ENCODE assay signal across 8 mouse cellular contexts in genomic region chr4:62663348-62663747, GRCm38 (mm10).
DNase-seq lines count a peak whose midpoint lies in the region; ATAC-seq and TF ChIP-seq lines count a peak whose summit lies in the region.

No protein-coding gene starts in this region.

- peak overlapping the region; percentile 6; the same call in 1 of the 2 replicates for H3K4me3 ChIP-seq in heart, embryonic 15.5 days
- H3K4me3 ChIP-seq in limb, embryonic 13.5 days, result peak overlapping the region; percentile 7
- H3K4me3 ChIP-seq in neural tube, embryonic 11.5 days (ENCODE audit: low read depth, low read length), result no peak overlapping the region

- H3K36me3 ChIP-seq in heart, embryonic 15.5 days, result no peaks in the 10 kb centered on the region
- H3K36me3 ChIP-seq in limb, embryonic 13.5 days, result no peaks in the 10 kb centered on the region
- H3K36me3 ChIP-seq in neural tube, embryonic 11.5 days (ENCODE audit: control insufficient read depth, insufficient read depth, low read length), result no peaks in the 10 kb centered on the region

- no peak overlapping the region for H3K9ac ChIP-seq in heart, embryonic 15.5 days
- peak overlapping the region; percentile 43; the same call in 1 of the 2 replicates for H3K9ac ChIP-seq in limb, embryonic 13.5 days
- no peak overlapping the region for H3K9ac ChIP-seq in neural tube, embryonic 11.5 days (ENCODE audit: low read length)

- peak overlapping the region; percentile 78 for H3K27ac ChIP-seq in heart, embryonic 15.5 days
- H3K27ac ChIP-seq in limb, embryonic 13.5 days, result peak overlapping the region; percentile 88
- peak overlapping the region; percentile 67 for H3K27ac ChIP-seq in neural tube, embryonic 11.5 days (ENCODE audit: low read depth, low read length)

- peak overlapping the region; percentile 37 for H3K4me2 ChIP-seq in heart, embryonic 15.5 days
- H3K4me2 ChIP-seq in limb, embryonic 13.5 days (replicated peaks), result peak overlapping the region; percentile 51
- H3K4me2 ChIP-seq in neural tube, embryonic 11.5 days (ENCODE audit: low read depth), result no peak overlapping the region

- no peaks in the 10 kb centered on the region for H3K27me3 ChIP-seq in heart, embryonic 15.5 days
- H3K27me3 ChIP-seq in limb, embryonic 13.5 days, result no peaks in the 10 kb centered on the region
- H3K27me3 ChIP-seq in neural tube, embryonic 11.5 days (ENCODE audit: control insufficient read depth, insufficient read depth, low read length), result no peaks in the 10 kb centered on the region

- H3K9me3 ChIP-seq in heart, embryonic 15.5 days (replicated peaks), result no peaks in the 10 kb centered on the region
- H3K9me3 ChIP-seq in limb, embryonic 13.5 days, result no peaks in the 10 kb centered on the region
- no peaks in the 10 kb centered on the region for H3K9me3 ChIP-seq in neural tube, embryonic 11.5 days (ENCODE audit: control insufficient read depth, low read length)

- ATAC-seq in heart, embryonic 15.5 days (replicated peaks; ENCODE audit: insufficient number of reproducible peaks, insufficient read depth, low FRiP score, low read depth), result peak; percentile 74
- ATAC-seq in limb, embryonic 13.5 days (ENCODE audit: low FRiP score, low read depth), result peak; percentile 71
- ATAC-seq in neural tube, embryonic 11.5 days (ENCODE audit: insufficient read depth, low FRiP score, low TSS enrichment), result peak; percentile 22

- 3% methylated on average over 6 of the region's 6 CpGs for WGBS in heart, embryonic 15.5 days
- 6% methylated on average over 6 of the region's 6 CpGs for WGBS in limb, embryonic 13.5 days
- WGBS in neural tube, embryonic 11.5 days, result 24% methylated on average over 6 of the region's 6 CpGs

- TF ChIP-seq POLR2A in brain, embryonic 14.5 days (IDR thresholded peaks at IDR 0.05; ENCODE audit: borderline replicate concordance, extremely low read depth, insufficient read depth, insufficient read length, poor library complexity, severe bottlenecking), result no peak

- peaks cover 47% of the 10 kb centered on the region for H3K4me1 ChIP-seq in heart, embryonic 15.5 days (replicated peaks)
- peaks cover 63% of the 10 kb centered on the region for H3K4me1 ChIP-seq in limb, embryonic 13.5 days
- H3K4me1 ChIP-seq in neural tube, embryonic 11.5 days (ENCODE audit: control insufficient read depth, insufficient read depth, low read length), result peaks cover 46% of the 10 kb centered on the region

- no peak for TF ChIP-seq CTCF in brain, embryonic 14.5 days (IDR thresholded peaks at IDR 0.05; ENCODE audit: borderline replicate concordance, extremely low read depth, insufficient read depth, insufficient read length)

- peak; percentile 20 for DNase-seq in kidney, adult 9 months
- no peak for DNase-seq in kidney, adult 8-10 months
- peak; percentile 88 for DNase-seq in brain, embryonic 14.5 days (ENCODE audit: low read depth)
- peak; percentile 50 for DNase-seq in neural tube, embryonic 11.5 days (ENCODE audit: low spot score)
- no peak for DNase-seq in cerebellum, adult 9-11 months
- DNase-seq in urinary bladder, adult 2 months (ENCODE audit: low spot score), result no peak

Comparison
In these comparisons a context has a peak if more than half of its experiments do, and no peak if none do; other contexts are left out.
1. DNase-seq: peak in kidney, adult 9 months (single experiment), brain, embryonic 14.5 days (single experiment) and neural tube, embryonic 11.5 days (single experiment); none in kidney, adult 8-10 months (0 of 2), cerebellum, adult 9-11 months (single experiment) and urinary bladder, adult 2 months (single experiment).
2. ATAC-seq: peak in every context shown above with its lines; median percentile 74 in heart, embryonic 15.5 days; 71 in limb, embryonic 13.5 days; 22 in neural tube, embryonic 11.5 days.
3. Peak in every context shown above with its lines, with median percentiles within 50 percentile points of each other: H3K27ac ChIP-seq.